Mouse (Mus musculus) limb, embryonic 15.5 days (tissue): ENCODE results near the gene Tex30. TPM values are rescaled to one million over a fixed set of nuclear protein-coding genes. Genes with fewer than 3 reads are reported as not detected.
A peak's percentile ranks its signal among the peaks of the same experiment; 100 is the strongest.

Source experiments
- ATAC-seq: fragments of 200-750 bp; cut with Nextera tagmentation; 2 replicates; pipeline ENCODE4 v1.8.0; 2017; ENCODE audit warnings: low read depth, moderate TSS enrichment; ENCODE audit not compliant: insufficient number of reproducible peaks, low FRiP score, low TSS enrichment
- H3K27ac ChIP-seq: fragments of 300-500 bp; sonication (generic); 2 replicates; pipeline ENCODE4 v1.5.1; 2015; ENCODE audit warnings: moderate library complexity, mild to moderate bottlenecking, inconsistent platforms
- H3K27me3 ChIP-seq: fragments of 300-500 bp; sonication (generic); 2 replicates; pipeline ENCODE4 v1.6.1; 2015; ENCODE audit warnings: inconsistent platforms
- H3K36me3 ChIP-seq: fragments of 300-500 bp; sonication (generic); 2 replicates; pipeline ENCODE4 v1.6.1; 2015; ENCODE audit warnings: inconsistent platforms
- H3K4me1 ChIP-seq: fragments of 300-500 bp; sonication (generic); 2 replicates; pipeline ENCODE4 v1.6.1; 2015; ENCODE audit warnings: inconsistent platforms
- H3K4me2 ChIP-seq: fragments of 300-500 bp; sonication (generic); 2 replicates; pipeline ENCODE4 v1.6.1; 2015; ENCODE audit warnings: mild to moderate bottlenecking, inconsistent platforms
- H3K4me3 ChIP-seq: fragments of 300-500 bp; sonication (generic); 2 replicates; pipeline ENCODE4 v1.5.1; 2015; ENCODE audit warnings: mild to moderate bottlenecking, inconsistent platforms
- H3K9ac ChIP-seq: fragments of 300-500 bp; sonication (generic); 2 replicates; pipeline ENCODE4 v1.6.1; 2015; ENCODE audit warnings: inconsistent platforms
- H3K9me3 ChIP-seq: fragments of 300-500 bp; sonication (generic); 2 replicates; pipeline ENCODE4 v1.6.1; 2016; ENCODE audit warnings: inconsistent platforms
- WGBS: fragments of 180-500 bp; shearing (Covaris S2); methylation state at CpG from one replicate; pipeline ENCODE4 v1.1.7; 2015; 5-methylcytosine and 5-hydroxymethylcytosine counted together
- polyA plus RNA-seq: library from polyadenylated mRNA; unstranded; fragments of >200 nt; fragmentation: Nextera tagmentation; extraction: Ambion mirVana; gene quantifications from 2 replicates; pipeline ENCODE4 v1.2.1, GENCODE M21; 2015

Gene Tex30
- polyA plus RNA-seq, 1 experiment from 2014 or later: 65.7 TPM

DNA sequence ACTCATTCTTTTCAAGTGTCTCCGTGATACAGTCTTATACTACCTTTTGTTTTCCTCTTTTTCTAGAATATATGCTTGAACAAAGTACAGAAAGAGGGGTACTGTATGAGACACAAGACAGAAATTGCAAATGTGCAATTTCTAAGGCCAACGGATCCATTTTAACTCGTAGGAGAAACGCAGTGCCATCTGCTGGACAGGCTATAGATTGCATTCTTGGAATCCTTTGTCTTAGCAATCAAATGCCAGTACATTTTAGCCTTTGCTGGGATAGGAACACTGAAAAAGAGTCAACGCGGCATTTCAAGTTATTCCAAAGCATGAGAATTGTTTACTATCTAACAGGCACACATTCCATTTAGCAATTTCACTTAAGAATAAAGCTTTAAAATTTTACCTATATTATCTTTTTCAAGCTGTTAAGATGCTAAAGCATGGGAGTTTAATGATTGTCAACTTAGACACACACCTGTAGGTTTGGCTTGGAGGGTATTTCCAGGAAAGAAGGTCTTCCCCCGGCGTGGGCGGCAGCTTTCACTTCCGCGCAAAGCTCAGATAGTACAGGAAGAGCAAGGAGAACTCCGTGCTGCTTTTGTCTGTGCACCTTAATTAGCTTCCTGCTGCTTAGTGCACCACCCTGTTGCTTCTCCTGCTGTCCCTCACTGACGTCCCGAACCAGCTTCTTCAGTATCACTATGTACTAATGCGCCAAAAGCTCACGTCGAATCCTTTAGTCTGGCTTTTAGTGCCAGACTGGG lies 60.3 kb downstream of the Tex30 start:
- peak overlapping the region; percentile 43; the same call in 1 of the 2 replicates for H3K9ac ChIP-seq
- H3K4me2 ChIP-seq: peak overlapping the region; percentile 77
- 3% methylated on average over 17 of the region's 17 CpGs for WGBS
- no peaks in the 10 kb centered on the region for H3K9me3 ChIP-seq
- H3K36me3 ChIP-seq: no peaks in the 10 kb centered on the region
- H3K4me3 ChIP-seq: peak overlapping the region; percentile 47
- H3K4me1 ChIP-seq: no peaks in the 10 kb centered on the region
- no peak for ATAC-seq
- no peak overlapping the region for H3K27ac ChIP-seq
- H3K27me3 ChIP-seq: no peaks in the 10 kb centered on the region

Other genes starting within 250 kb of the Tex30 start
- gene Tpp2, start 168.8 kb downstream of the Tex30 start, polyA plus RNA-seq: 56.5 and 58.7 TPM in 2 replicates
- 0.51 and 1.3 TPM in 2 replicates for gene Mettl21c, start 82.4 kb downstream of the Tex30 start, polyA plus RNA-seq
- 0.04 and 0.06 TPM in 2 replicates for gene Gm8251, start 40.5 kb downstream of the Tex30 start, polyA plus RNA-seq
- 68.6 and 70.7 TPM in 2 replicates for gene Kdelc1, start 16.4 kb upstream of the Tex30 start, polyA plus RNA-seq
- 14.4 and 17.4 TPM in 2 replicates for gene Bivm, start 16.5 kb upstream of the Tex30 start, polyA plus RNA-seq
- gene Ercc5, start 45.3 kb upstream of the Tex30 start, polyA plus RNA-seq: 24.7 and 25.6 TPM in 2 replicates
- 0.29 and 2.3 TPM in 2 replicates for gene Mettl21e, start 116.5 kb upstream of the Tex30 start, polyA plus RNA-seq